ENCODE assay signal across 13 mouse cellular contexts in the genomic region with DNA sequence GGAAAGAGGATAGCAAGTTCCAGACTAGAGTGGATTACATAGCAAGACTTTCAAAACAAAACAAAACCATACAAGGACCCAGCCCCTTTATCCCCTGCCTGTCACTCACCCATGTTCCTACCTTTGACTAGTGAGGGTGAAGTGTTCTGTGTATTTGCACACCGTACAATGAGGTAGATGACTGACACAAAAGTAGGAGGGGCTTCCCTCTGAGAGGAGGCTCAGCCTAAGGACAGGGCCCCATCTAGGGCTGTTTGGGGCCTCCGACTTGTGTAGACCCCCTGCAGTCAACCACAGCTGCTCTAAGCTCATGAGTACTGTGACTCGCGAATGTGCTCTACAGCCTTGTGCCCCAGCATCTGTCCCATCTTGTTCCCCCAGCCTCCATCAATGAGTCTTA.
"Had no signal": no experiment of that assay in that cellular context is flagged by ENCODE, and none has a peak within 500 bp of the region (broad histone marks: within the 10 kb centered on the region; RNA-seq: fewer than 3 reads in every experiment).

No protein-coding gene starts in this region.

- H3K27me3 ChIP-seq: limb, embryonic 12.5 days; midbrain, embryonic 15.5 days; neural tube, embryonic 12.5 days had no signal

- H3K27ac ChIP-seq: layer of hippocampus, adult 2 months; limb, embryonic 12.5 days; macrophage; midbrain, embryonic 15.5 days; neural tube, embryonic 12.5 days had no signal

- H3K9me3 ChIP-seq: limb, embryonic 12.5 days; midbrain, embryonic 15.5 days; neural tube, embryonic 12.5 days had no signal

- H3K4me2 ChIP-seq: limb, embryonic 12.5 days; midbrain, embryonic 11.5 days; midbrain, embryonic 15.5 days; neural tube, embryonic 12.5 days had no signal

- H3K4me1 ChIP-seq: megakaryocyte, embryonic 14.5 days; midbrain, embryonic 15.5 days; neural tube, embryonic 12.5 days had no signal

- H3K4me3 ChIP-seq: layer of hippocampus, adult 2 months; limb, embryonic 12.5 days; megakaryocyte, embryonic 14.5 days; midbrain, embryonic 15.5 days; neural tube, embryonic 12.5 days had no signal

- H3K9ac ChIP-seq: limb, embryonic 12.5 days; midbrain, embryonic 15.5 days; neural tube, embryonic 12.5 days had no signal

- DNase-seq: kidney, adult 18-20 months; kidney, postnatal 10 days; kidney, postnatal 4 days; thymus, postnatal 4 days had no signal

- H3K36me3 ChIP-seq: limb, embryonic 12.5 days; midbrain, embryonic 15.5 days; neural tube, embryonic 12.5 days had no signal

- ATAC-seq: hindbrain, embryonic 16.5 days; inflammation-experienced regulatory T-cells, adult 6 months; midbrain, embryonic 15.5 days had no signal
